Mouse (Mus musculus) lung, embryonic 16.5 days (tissue): ENCODE measurements around the gene Sh3rf3. TPM values are rescaled to one million over a fixed set of nuclear protein-coding genes. Genes with fewer than 3 reads are reported as not detected.

Experiments
- ATAC-seq: fragments of 200-750 bp; cut with Nextera tagmentation; 2 replicates; pipeline ENCODE4 v1.8.0; 2017; ENCODE audit warnings: low read depth, mild to moderate bottlenecking, moderate library complexity
- H3K27ac ChIP-seq: fragments of 300-500 bp; sonication (generic); 2 replicates; pipeline ENCODE4 v1.5.1; 2014; ENCODE audit warnings: mild to moderate bottlenecking, control low read depth, low read length
- H3K27me3 ChIP-seq: fragments of 300-500 bp; sonication (generic); 2 replicates; pipeline ENCODE4 v1.6.1; 2014; ENCODE audit warnings: low read depth, low read length, mixed read lengths; ENCODE audit not compliant: control insufficient read depth, insufficient read depth
- H3K36me3 ChIP-seq: fragments of 300-500 bp; sonication (generic); 2 replicates; pipeline ENCODE4 v1.6.1; 2014; ENCODE audit warnings: low read length; ENCODE audit not compliant: control insufficient read depth, insufficient read depth
- H3K4me1 ChIP-seq: fragments of 300-500 bp; sonication (generic); replicated peaks from 2 replicates; pipeline ENCODE4 v1.6.1; 2014; ENCODE audit warnings: low read length, mixed read lengths; ENCODE audit not compliant: control insufficient read depth, insufficient read depth
- H3K4me2 ChIP-seq: fragments of 300-500 bp; sonication (generic); 2 replicates; pipeline ENCODE4 v1.6.1; 2014; ENCODE audit warnings: low read depth, low read length, control low read depth
- H3K4me3 ChIP-seq: fragments of 300-500 bp; sonication (generic); 2 replicates; pipeline ENCODE4 v1.5.1; 2014; ENCODE audit warnings: mild to moderate bottlenecking, low read length, control low read depth
- H3K9ac ChIP-seq: fragments of 300-500 bp; sonication (generic); 2 replicates; pipeline ENCODE4 v1.6.1; 2014; ENCODE audit warnings: low read length, control low read depth
- H3K9me3 ChIP-seq: fragments of 300-500 bp; sonication (generic); 2 replicates; pipeline ENCODE4 v1.6.1; 2016; ENCODE audit warnings: low read length; ENCODE audit not compliant: control insufficient read depth
- WGBS: fragments of 180-500 bp; shearing (Covaris S2); extraction: QIAGEN DNeasy Blood & Tissue Kit; methylation state at CpG from one replicate; pipeline ENCODE4 v1.1.7; 2014; 5-methylcytosine and 5-hydroxymethylcytosine counted together
- polyA plus RNA-seq: library from polyadenylated mRNA; unstranded; fragments of >200 nt; fragmentation: Nextera tagmentation; extraction: Ambion mirVana; gene quantifications from 2 replicates; pipeline ENCODE4 v1.2.1, GENCODE M21; 2015

Sh3rf3 gene
- polyA plus RNA-seq, 1 experiment from 2014 or later: 1.9 TPM

DNA sequence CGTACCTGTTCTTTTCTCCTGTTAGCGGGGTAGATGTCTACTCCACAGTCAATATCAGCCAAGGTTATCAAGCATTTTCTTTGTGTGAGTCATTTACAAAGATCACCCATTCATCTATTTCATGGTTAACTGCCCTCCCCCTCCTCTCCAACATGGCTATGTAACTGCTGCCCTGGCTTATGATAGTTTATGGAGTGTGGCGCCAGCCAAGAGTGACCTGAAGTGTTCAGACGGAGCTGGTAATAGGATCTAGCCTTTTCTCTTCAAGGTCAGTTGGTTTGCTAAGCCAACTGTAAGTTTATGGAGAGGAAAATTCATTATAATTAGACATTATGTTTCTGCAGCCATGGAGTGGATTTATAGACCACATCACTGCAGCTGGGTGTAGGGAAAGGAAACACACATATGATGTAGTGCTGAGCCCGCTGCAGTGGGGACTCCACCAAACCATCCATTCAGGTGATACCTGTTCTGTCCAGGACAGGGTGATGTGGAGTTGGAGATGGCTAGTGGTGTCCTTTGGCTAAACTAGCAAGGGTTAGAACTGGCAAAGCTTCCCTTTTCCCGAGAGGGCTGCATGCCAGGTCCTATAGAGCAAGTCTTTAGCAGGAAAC is 109.2 kb downstream of the Sh3rf3 start:
- Histone ChIP-seq H3K4me3 (no peak overlapping the region), H3K4me2 (no peak overlapping the region)
- WGBS: 76% methylated on average over 6 of the region's 6 CpGs

DNA sequence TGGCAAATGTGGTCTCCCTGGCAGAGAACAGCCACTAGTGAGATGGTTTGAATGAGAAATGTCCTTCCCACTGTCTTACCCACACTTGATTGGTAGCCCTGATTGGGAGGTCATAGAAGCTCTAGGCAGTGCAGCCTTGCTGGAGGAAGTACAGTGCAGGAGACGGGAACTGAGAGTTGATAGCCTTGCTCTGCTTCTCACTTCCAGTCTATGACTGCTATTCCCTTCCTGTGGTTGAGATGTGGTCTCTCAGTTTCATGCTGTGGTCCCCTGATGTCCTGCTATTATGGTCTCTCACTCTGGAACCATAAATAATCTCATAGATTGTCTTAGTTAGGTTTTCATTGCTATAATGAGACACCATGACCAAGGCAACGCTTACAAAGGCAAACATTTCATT is 109.8 kb downstream of the Sh3rf3 start:
- Histone ChIP-seq H3K4me3 (no peak overlapping the region), H3K4me2 (no peak overlapping the region), H3K27me3 (no peaks in the 10 kb centered on the region), H3K9me3 (no peaks in the 10 kb centered on the region), H3K27ac (no peak overlapping the region), H3K36me3 (no peaks in the 10 kb centered on the region), H3K9ac (no peak overlapping the region), H3K4me1 (no peaks in the 10 kb centered on the region)
- ATAC-seq: no peak
- 71% methylated on average over 2 of the region's 2 CpGs for WGBS

More for the DNA sequence above, 109.2 kb downstream of the Sh3rf3 start:
- H3K9me3 ChIP-seq: no peaks in the 10 kb centered on the region
- no peaks in the 10 kb centered on the region for H3K27me3 ChIP-seq
- no peak overlapping the region for H3K9ac ChIP-seq
- H3K4me1 ChIP-seq: no peaks in the 10 kb centered on the region
- H3K27ac ChIP-seq: no peak overlapping the region
- H3K36me3 ChIP-seq: no peaks in the 10 kb centered on the region
- no peak for ATAC-seq

DNA sequence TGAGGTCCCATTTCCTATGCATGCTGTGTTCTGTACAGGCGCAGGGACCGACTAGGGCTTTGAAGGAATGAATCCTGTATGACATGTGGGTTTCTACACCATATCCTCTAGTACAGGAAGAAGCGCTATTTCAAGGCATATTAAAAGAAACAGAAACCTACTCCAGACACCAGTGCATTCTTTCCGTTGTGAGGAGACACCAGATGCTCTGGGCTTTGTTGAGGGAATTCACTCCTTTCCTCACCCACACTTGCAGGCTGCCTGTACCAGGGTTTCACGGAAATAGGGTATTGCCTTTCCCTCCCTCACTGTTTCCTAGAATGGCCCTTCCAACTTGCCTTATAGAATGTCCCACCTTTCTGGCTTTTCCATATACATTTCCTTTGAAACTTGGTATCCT is 113.4 kb downstream of the Sh3rf3 start:
- Histone ChIP-seq H3K9me3 (no peaks in the 10 kb centered on the region), H3K27ac (no peak overlapping the region), H3K9ac (no peak overlapping the region), H3K4me1 (peaks cover 7% of the 10 kb centered on the region), H3K4me3 (no peak overlapping the region), H3K36me3 (no peaks in the 10 kb centered on the region), H3K4me2 (no peak overlapping the region), H3K27me3 (no peaks in the 10 kb centered on the region)
- ATAC-seq: no peak
- 65% methylated on average over 5 of the region's 5 CpGs for WGBS

DNA sequence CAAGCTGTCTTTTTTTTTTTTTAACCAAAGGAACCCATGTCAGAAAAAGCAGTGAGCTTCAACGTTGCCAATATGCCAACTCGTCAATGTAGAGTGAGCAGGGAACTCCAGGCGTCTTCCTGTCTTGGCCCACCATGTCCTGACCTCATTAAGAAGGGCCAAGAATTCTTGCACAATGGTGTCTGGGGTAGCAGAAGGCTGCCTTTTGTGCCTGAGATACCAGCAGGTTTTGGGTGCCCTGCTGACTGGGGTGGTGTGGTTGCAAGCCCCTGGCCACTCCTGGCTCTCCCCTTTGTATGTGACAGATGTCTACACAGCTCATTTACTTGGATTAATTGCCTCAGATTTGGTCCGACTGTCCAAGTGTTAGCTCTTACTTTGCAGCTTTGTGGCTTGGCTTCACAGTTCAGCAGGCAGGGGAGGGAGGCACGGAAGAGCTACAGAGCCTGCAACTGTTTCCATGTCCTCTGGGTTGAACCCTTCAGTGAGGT is 115.8 kb downstream of the Sh3rf3 start:
- peaks cover 10% of the 10 kb centered on the region for H3K4me1 ChIP-seq
- WGBS: 51% methylated on average over 5 of the region's 5 CpGs
- H3K27me3 ChIP-seq: no peaks in the 10 kb centered on the region
- H3K27ac ChIP-seq: no peak overlapping the region
- no peak overlapping the region for H3K4me2 ChIP-seq
- H3K9me3 ChIP-seq: no peaks in the 10 kb centered on the region
- H3K9ac ChIP-seq: no peak overlapping the region
- H3K4me3 ChIP-seq: no peak overlapping the region
- ATAC-seq: peak; percentile 26; the same call in 1 of the 2 replicates
- no peaks in the 10 kb centered on the region for H3K36me3 ChIP-seq

DNA sequence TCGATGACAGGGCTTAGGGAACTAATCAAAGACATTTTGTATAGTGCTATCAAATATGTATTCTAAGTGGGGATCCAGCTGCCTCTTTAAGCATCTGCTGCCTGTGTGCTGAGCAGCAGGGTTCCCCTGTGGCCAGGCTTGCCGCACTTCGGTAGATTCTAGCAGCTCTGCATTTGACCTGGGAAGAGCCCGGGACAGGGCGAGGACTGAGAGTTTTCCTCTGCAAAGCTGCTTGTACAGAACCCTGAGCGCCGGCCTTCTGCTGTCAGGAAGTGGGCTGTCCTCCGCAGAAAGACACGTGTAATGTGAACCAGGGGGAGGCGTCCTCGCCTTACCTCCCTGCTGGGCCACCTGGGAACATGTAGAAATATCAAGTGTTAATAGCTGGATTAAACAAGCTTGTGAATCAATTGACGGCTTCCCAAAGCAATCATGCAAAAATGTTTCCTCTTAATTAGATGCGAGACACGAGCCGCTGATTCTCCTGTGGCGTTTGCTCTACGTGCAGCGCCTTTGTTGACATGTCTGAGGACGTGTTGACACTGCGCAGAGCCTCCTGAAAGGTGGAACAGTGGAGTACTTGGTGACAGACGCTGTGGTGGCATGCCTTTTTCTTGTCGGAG is 119.1 kb downstream of the Sh3rf3 start:
- Histone ChIP-seq H3K4me1 (peaks cover 14% of the 10 kb centered on the region), H3K4me3 (peak overlapping the region; percentile 18), H3K9ac (no peak overlapping the region), H3K9me3 (no peaks in the 10 kb centered on the region), H3K27ac (peak overlapping the region; percentile 55), H3K4me2 (peak overlapping the region; percentile 45), H3K27me3 (no peaks in the 10 kb centered on the region), H3K36me3 (no peaks in the 10 kb centered on the region)
- 23% methylated on average over 22 of the region's 22 CpGs for WGBS
- ATAC-seq: peak; percentile 63

DNA sequence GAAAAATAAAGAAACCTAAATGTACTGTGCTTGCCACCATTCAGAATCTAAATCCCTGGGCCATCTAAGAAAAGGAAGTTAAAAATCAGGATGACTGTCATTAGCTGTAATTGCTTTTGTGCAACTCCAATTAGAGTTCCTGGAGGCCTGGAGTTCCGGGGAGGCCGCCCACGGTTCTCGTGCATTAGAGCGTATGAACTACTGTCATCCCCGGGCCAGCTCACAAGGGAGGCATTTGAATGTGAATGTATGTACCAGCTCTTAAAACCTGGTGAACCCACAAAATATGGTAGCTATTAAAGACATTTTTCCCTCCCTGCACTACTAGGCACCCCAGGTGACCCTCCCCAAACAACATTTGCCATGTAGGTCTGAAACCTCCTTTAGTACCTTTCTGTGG is 122.4 kb downstream of the Sh3rf3 start:
- peak overlapping the region; percentile 32 for H3K27ac ChIP-seq
- H3K4me1 ChIP-seq: peaks cover 10% of the 10 kb centered on the region; the same call in 1 of the 2 replicates
- no peak overlapping the region for H3K4me3 ChIP-seq
- no peak for ATAC-seq
- H3K36me3 ChIP-seq: no peaks in the 10 kb centered on the region
- H3K9me3 ChIP-seq: no peaks in the 10 kb centered on the region
- H3K9ac ChIP-seq: no peak overlapping the region
- no peaks in the 10 kb centered on the region for H3K27me3 ChIP-seq
- 78% methylated on average over 6 of the region's 6 CpGs for WGBS
- no peak overlapping the region for H3K4me2 ChIP-seq

DNA sequence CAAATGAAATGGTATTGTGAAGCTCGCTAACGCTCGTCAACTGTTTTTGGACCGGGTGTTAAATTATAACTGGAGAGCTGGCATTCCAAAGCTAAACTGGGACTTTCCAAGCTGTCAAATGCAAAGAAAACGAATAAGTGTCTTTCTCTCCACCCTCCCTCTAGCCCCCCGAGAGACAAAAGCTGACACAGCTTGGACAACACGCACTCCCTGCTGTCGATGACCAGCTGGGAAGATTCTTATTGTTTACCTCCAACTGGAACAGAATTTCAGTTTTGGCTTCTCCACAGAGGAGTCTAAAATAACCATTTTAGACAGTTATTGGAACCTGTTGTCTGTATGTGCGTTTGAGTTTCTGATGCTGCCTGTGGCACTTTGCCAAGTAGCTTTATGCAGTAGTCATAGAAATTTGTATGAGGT is 123.3 kb downstream of the Sh3rf3 start:
- H3K4me1 ChIP-seq: peaks cover 10% of the 10 kb centered on the region; the same call in 1 of the 2 replicates
- H3K27me3 ChIP-seq: no peaks in the 10 kb centered on the region
- H3K9me3 ChIP-seq: no peaks in the 10 kb centered on the region
- no peaks in the 10 kb centered on the region for H3K36me3 ChIP-seq
- H3K4me2 ChIP-seq: no peak overlapping the region
- peak; percentile 84 for ATAC-seq
- H3K27ac ChIP-seq: peak overlapping the region; percentile 32
- 51% methylated on average over 9 of the region's 9 CpGs for WGBS
- no peak overlapping the region for H3K9ac ChIP-seq
- H3K4me3 ChIP-seq: no peak overlapping the region

DNA sequence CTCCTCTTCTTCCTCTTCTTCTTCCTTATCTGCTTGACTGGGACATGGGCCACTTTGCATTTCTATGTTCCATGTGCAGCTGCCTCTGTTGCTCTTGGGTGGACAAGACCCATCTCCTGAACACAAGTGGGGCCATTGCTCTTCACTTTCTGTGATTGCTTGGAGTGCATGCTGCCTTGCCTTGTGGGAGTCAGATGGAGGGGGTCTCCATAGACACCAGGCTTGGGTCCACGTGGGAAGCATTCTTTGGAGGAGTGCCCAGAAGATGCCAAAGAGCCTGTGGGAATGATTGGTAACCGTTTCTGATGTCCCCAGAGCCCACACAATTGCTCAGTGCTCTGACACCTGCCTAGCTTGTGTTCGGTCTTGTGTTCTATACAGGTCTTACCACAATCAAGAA is 124.4 kb downstream of the Sh3rf3 start:
- no peak overlapping the region for H3K4me3 ChIP-seq
- no peaks in the 10 kb centered on the region for H3K27me3 ChIP-seq
- H3K4me2 ChIP-seq: no peak overlapping the region
- no peak for ATAC-seq
- 47% methylated on average over 3 of the region's 3 CpGs for WGBS
- H3K9ac ChIP-seq: no peak overlapping the region
- peaks cover 10% of the 10 kb centered on the region; the same call in 1 of the 2 replicates for H3K4me1 ChIP-seq
- H3K27ac ChIP-seq: no peak overlapping the region
- no peaks in the 10 kb centered on the region for H3K9me3 ChIP-seq
- no peaks in the 10 kb centered on the region for H3K36me3 ChIP-seq

DNA sequence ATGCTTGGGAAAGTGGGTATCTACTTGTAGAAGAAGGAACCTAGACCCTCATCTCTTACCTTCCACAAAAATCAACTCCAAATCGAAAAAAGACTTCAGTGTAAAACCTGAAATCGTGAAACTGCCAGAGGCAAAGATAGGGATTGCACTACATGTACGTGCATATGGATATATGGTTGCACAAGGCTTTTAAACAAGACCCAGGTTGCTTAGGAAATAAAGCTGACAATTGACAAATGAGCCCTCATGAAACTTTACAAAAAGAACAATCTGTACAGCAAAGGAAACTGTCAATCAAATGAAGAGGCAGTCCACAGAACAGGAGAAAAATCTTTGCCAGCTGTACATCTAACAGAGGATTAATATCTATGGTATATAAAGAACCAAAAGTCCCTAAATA is 129.7 kb downstream of the Sh3rf3 start:
- H3K27me3 ChIP-seq: no peaks in the 10 kb centered on the region
- no peak overlapping the region for H3K9ac ChIP-seq
- no peak overlapping the region for H3K4me2 ChIP-seq
- no peak for ATAC-seq
- H3K36me3 ChIP-seq: no peaks in the 10 kb centered on the region
- H3K4me1 ChIP-seq: peaks cover 2% of the 10 kb centered on the region; the same call in 1 of the 2 replicates
- no peak overlapping the region for H3K27ac ChIP-seq
- 74% methylated on average over 3 of the region's 3 CpGs for WGBS
- H3K4me3 ChIP-seq: no peak overlapping the region
- H3K9me3 ChIP-seq: no peaks in the 10 kb centered on the region
